11 mouse cellular contexts compared by ENCODE assay signal in the genomic region with DNA sequence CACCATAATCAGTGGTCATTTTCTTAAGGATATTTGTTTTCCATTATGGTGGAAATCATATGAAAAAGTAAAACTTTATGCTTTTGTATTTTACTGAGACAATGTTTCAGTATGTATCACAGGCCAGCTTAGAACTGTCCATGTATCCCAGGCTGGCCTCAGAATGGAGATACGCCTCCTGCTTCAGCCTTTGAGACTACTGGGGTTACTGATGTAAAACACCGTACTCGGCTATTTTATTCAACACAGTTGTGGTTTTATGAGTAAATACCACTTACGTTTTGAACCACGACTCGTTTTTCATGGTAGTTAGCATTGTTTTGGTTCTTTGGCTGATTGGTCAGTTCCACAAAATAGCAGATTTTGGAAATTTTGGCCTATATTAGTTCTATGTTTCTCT. TPM values are rescaled to one million over a fixed set of nuclear protein-coding genes. Genes with fewer than 3 reads are reported as not detected.
DNase-seq lines count a peak whose midpoint lies in the region; ATAC-seq and TF ChIP-seq lines count a peak whose summit lies in the region.
"Had no signal": no experiment of that assay in that cellular context is flagged by ENCODE, and none has a peak within 500 bp of the region (broad histone marks: within the 10 kb centered on the region; RNA-seq: fewer than 3 reads in every experiment).

No protein-coding gene starts in this region.

- no peak for ATAC-seq in heart, postnatal 0 days (ENCODE audit: insufficient read depth, low read depth)
- no peak for ATAC-seq in embryonic facial prominence, embryonic 14.5 days (ENCODE audit: low read depth)
- no peak for ATAC-seq in liver, embryonic 14.5 days (ENCODE audit: insufficient read depth)

- no peak for TF ChIP-seq CTCF in heart, postnatal 0 days (IDR thresholded peaks at IDR 0.05; ENCODE audit: low read depth)
- TF ChIP-seq CTCF in liver, embryonic 14.5 days (IDR thresholded peaks at IDR 0.05; ENCODE audit: low read depth) = no peak

- peaks cover 15% of the 10 kb centered on the region for H3K4me1 ChIP-seq in heart, postnatal 0 days (ENCODE audit: control insufficient read depth, insufficient read depth)
- peaks cover 15% of the 10 kb centered on the region for H3K4me1 ChIP-seq in embryonic facial prominence, embryonic 14.5 days (ENCODE audit: control insufficient read depth, insufficient read depth, low read length)
- peaks cover 25% of the 10 kb centered on the region in 2 experiments for H3K4me1 ChIP-seq in liver, embryonic 14.5 days (replicated peaks; ENCODE audit: control insufficient read depth in 2 of 2, insufficient read depth in 2 of 2, low read length in 1 of 2)

- intact Hi-C loops in left cerebral cortex, postnatal 4 days (cut with DNase I) = no loop called here

- no peaks in the 10 kb centered on the region for H3K9me3 ChIP-seq in heart, postnatal 0 days (replicated peaks; ENCODE audit: control insufficient read depth, low read length)
- H3K9me3 ChIP-seq in embryonic facial prominence, embryonic 14.5 days (ENCODE audit: control insufficient read depth, low read length) = no peaks in the 10 kb centered on the region
- no peaks in the 10 kb centered on the region for H3K9me3 ChIP-seq in liver, embryonic 14.5 days (ENCODE audit: control insufficient read depth, low read length)
- H3K9me3 ChIP-seq: limb, embryonic 15.5 days had no signal

- no peak for TF ChIP-seq EP300 in heart, postnatal 0 days (IDR thresholded peaks at IDR 0.05; ENCODE audit: low read depth)
- no peak for TF ChIP-seq EP300 in liver, embryonic 14.5 days (IDR thresholded peaks at IDR 0.05; ENCODE audit: low read depth)

- no peaks in the 10 kb centered on the region for H3K36me3 ChIP-seq in heart, postnatal 0 days (replicated peaks; ENCODE audit: control insufficient read depth, insufficient read depth, low read length)
- H3K36me3 ChIP-seq in embryonic facial prominence, embryonic 14.5 days (ENCODE audit: control insufficient read depth, insufficient read depth, low read length) = no peaks in the 10 kb centered on the region
- no peaks in the 10 kb centered on the region for H3K36me3 ChIP-seq in liver, embryonic 14.5 days (replicated peaks; ENCODE audit: control insufficient read depth, insufficient read depth, low read depth)
- H3K36me3 ChIP-seq: limb, embryonic 15.5 days had no signal

- H3K27me3 ChIP-seq in heart, postnatal 0 days (ENCODE audit: control insufficient read depth, insufficient read depth, low read length) = no peaks in the 10 kb centered on the region
- no peaks in the 10 kb centered on the region for H3K27me3 ChIP-seq in embryonic facial prominence, embryonic 14.5 days (replicated peaks; ENCODE audit: control insufficient read depth, insufficient read depth, low read length)
- no peaks in the 10 kb centered on the region for H3K27me3 ChIP-seq in liver, embryonic 14.5 days (ENCODE audit: control insufficient read depth, insufficient read depth, low read length)
- H3K27me3 ChIP-seq: limb, embryonic 15.5 days had no signal

- 88% methylated on average over 6 of the region's 6 CpGs for WGBS in heart, postnatal 0 days
- 63% methylated on average over 6 of the region's 6 CpGs for WGBS in embryonic facial prominence, embryonic 14.5 days
- 57% methylated on average over 6 of the region's 6 CpGs for WGBS in liver, embryonic 14.5 days (ENCODE audit: insufficient replicate concordance)

- H3K4me2 ChIP-seq in heart, postnatal 0 days (ENCODE audit: low read depth, low read length) = peak overlapping the region; percentile 79
- H3K4me2 ChIP-seq in embryonic facial prominence, embryonic 14.5 days (ENCODE audit: low read depth, low read length) = peak overlapping the region; percentile 74
- peak overlapping the region; percentile 70 for H3K4me2 ChIP-seq in liver, embryonic 14.5 days (ENCODE audit: low read depth)

- no peak for DNase-seq in heart, postnatal 0 days (ENCODE audit: low spot score)
- no peak for DNase-seq in heart, adult 9 months (ENCODE audit: low spot score in 2 of 2)
- DNase-seq in CD4-positive helper T cell, adult 2 months (ENCODE audit: low read depth, low spot score) = peak; percentile 15
- no peak for DNase-seq in embryonic facial prominence, embryonic 14.5 days (ENCODE audit: low spot score)
- no peak for DNase-seq in liver, embryonic 14.5 days (ENCODE audit: low read depth in 3 of 3, low spot score in 3 of 3)
- no peak for DNase-seq in layer of hippocampus, adult 11-12 months (ENCODE audit: low spot score)
- no peak for DNase-seq in ovary, postnatal 10 days (ENCODE audit: low spot score)
- DNase-seq in left cerebral cortex, postnatal 4 days = no peak
- DNase-seq: thymus, postnatal 36 days had no signal

- no peak overlapping the region; the same call in 1 of the 2 replicates for H3K9ac ChIP-seq in heart, postnatal 0 days (replicated peaks; ENCODE audit: low read depth, low read length)
- H3K9ac ChIP-seq in embryonic facial prominence, embryonic 14.5 days (ENCODE audit: low read depth, low read length) = no peak overlapping the region; the same call in 1 of the 2 replicates
- H3K9ac ChIP-seq in liver, embryonic 14.5 days (replicated peaks) = peak overlapping the region; percentile 31
- H3K9ac ChIP-seq: limb, embryonic 15.5 days had no signal

- peak overlapping the region; percentile 89; the same call in 1 of the 2 replicates for H3K4me3 ChIP-seq in heart, postnatal 0 days (ENCODE audit: low read depth, low read length)
- peak overlapping the region; percentile 84; the same call in 1 of the 2 replicates for H3K4me3 ChIP-seq in embryonic facial prominence, embryonic 14.5 days (ENCODE audit: low read depth, low read length)
- peak overlapping the region in 1 of 2 experiments; percentile 76; a peak in 3 of 4 replicates for H3K4me3 ChIP-seq in liver, embryonic 14.5 days (ENCODE audit: insufficient read depth in 1 of 2, low read depth in 2 of 2, low read length in 2 of 2)

- H3K27ac ChIP-seq in heart, postnatal 0 days (ENCODE audit: low read depth) = no peak overlapping the region
- no peak overlapping the region for H3K27ac ChIP-seq in embryonic facial prominence, embryonic 14.5 days (replicated peaks; ENCODE audit: low read depth, low read length)
- no peak overlapping the region for H3K27ac ChIP-seq in liver, embryonic 14.5 days
- H3K27ac ChIP-seq: limb, embryonic 15.5 days had no signal

RNA-seq across cellular contexts. Expression of a gene that starts 3.0 kb away (rescaled TPM):
- total RNA-seq in heart, postnatal 0 days (2014; rRNA removed; ENCODE audit: low replicate concordance) = 26.6 and 28.3 TPM in 2 replicates
- 2.0 and 2.4 TPM in 2 replicates for polyA plus RNA-seq in heart, postnatal 0 days (2015; fragmentation: Nextera tagmentation; extraction: Ambion mirVana)
- 7.2 and 7.3 TPM in 2 replicates for polyA plus RNA-seq in embryonic facial prominence, embryonic 14.5 days (2014; fragmentation: Nextera tagmentation; extraction: Ambion mirVana)
- 10.2 TPM in 2 replicates for polyA plus RNA-seq in liver, embryonic 14.5 days (2012; rRNA removed)
- polyA plus RNA-seq in liver, embryonic 14.5 days (2014; fragmentation: Nextera tagmentation; extraction: Ambion mirVana) = 2.6 and 2.7 TPM in 2 replicates
- 10 to 100 TPM; 15.8 to 17.2 TPM for total RNA-seq in left cerebral cortex, postnatal 4 days (2021)

RNA-seq across cellular contexts. Expression of a gene that starts 50.0 kb away (rescaled TPM):
- total RNA-seq in heart, postnatal 0 days (2014; rRNA removed; ENCODE audit: low replicate concordance) = 25.8 and 35.4 TPM in 2 replicates
- 10.9 TPM in 2 replicates for polyA plus RNA-seq in heart, postnatal 0 days (2015; fragmentation: Nextera tagmentation; extraction: Ambion mirVana)
- 14.7 and 15.8 TPM in 2 replicates for polyA plus RNA-seq in embryonic facial prominence, embryonic 14.5 days (2014; fragmentation: Nextera tagmentation; extraction: Ambion mirVana)
- polyA plus RNA-seq in liver, embryonic 14.5 days (2012; rRNA removed) = 6.6 and 6.8 TPM in 2 replicates
- 9.1 and 9.4 TPM in 2 replicates for polyA plus RNA-seq in liver, embryonic 14.5 days (2014; fragmentation: Nextera tagmentation; extraction: Ambion mirVana)
- total RNA-seq in left cerebral cortex, postnatal 4 days (2021) = 10 to 100 TPM; 14.4 to 15.3 TPM

RNA-seq across cellular contexts. Expression of a gene that starts 55.9 kb away (rescaled TPM):
- not detected in 2 replicates for total RNA-seq in heart, postnatal 0 days (2014; rRNA removed; ENCODE audit: low replicate concordance)
- 0.20 and 0.21 TPM in 2 replicates for polyA plus RNA-seq in heart, postnatal 0 days (2015; fragmentation: Nextera tagmentation; extraction: Ambion mirVana)
- not detected in 2 replicates for polyA plus RNA-seq in embryonic facial prominence, embryonic 14.5 days (2014; fragmentation: Nextera tagmentation; extraction: Ambion mirVana)
- not detected in 2 replicates for polyA plus RNA-seq in liver, embryonic 14.5 days (2012; rRNA removed)
- not detected in 2 replicates for polyA plus RNA-seq in liver, embryonic 14.5 days (2014; fragmentation: Nextera tagmentation; extraction: Ambion mirVana)
- not detected for total RNA-seq in left cerebral cortex, postnatal 4 days (2021)
- total RNA-seq: hematopoietic stem cell, adult 5-6 weeks had no signal
- polyA plus RNA-seq: limb, embryonic 15.5 days had no signal
